Comparison of ENCODE assay signal across 16 mouse cellular contexts in the genomic region with DNA sequence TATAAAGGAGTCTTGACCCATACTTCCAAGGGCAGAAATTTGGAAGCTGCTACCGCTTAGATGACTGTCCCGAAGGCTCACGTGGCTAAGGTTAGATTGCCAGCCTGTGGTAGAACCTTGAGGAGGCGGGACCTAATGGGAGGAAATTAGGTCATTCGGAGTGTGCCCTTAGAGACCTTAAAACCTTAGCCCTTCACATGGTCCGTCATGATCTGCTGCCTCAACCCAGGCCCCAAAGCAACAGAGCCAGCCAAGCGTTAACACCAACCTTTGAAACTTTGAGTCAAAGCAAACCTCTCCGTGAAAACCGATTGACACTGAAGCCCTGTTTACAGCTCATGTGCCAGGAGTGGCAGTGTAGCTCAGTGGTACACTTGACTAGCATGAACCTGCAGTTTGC. TPM values are rescaled to one million over a fixed set of nuclear protein-coding genes. Genes with fewer than 3 reads are reported as not detected.
A peak's percentile ranks its signal among the peaks of the same experiment; 100 is the strongest.
DNase-seq lines count a peak whose midpoint lies in the region; ATAC-seq and TF ChIP-seq lines count a peak whose summit lies in the region.
"Had no signal": no experiment of that assay in that cellular context is flagged by ENCODE, and none has a peak within 500 bp of the region (broad histone marks: within the 10 kb centered on the region; RNA-seq: fewer than 3 reads in every experiment).

No protein-coding gene starts in this region.

- H3K9me3 ChIP-seq in heart, postnatal 0 days (replicated peaks; ENCODE audit: control insufficient read depth, low read length), result no peaks in the 10 kb centered on the region
- H3K9me3 ChIP-seq in kidney, postnatal 0 days (replicated peaks; ENCODE audit: low read length), result no peaks in the 10 kb centered on the region
- H3K9me3 ChIP-seq: embryonic facial prominence, embryonic 13.5 days; hindbrain, embryonic 13.5 days; intestine, embryonic 15.5 days; midbrain, embryonic 13.5 days had no signal

- H3K4me1 ChIP-seq in heart, postnatal 0 days (ENCODE audit: control insufficient read depth, insufficient read depth), result peaks cover 43% of the 10 kb centered on the region
- H3K4me1 ChIP-seq in heart, adult 2 months (ENCODE audit: control insufficient read depth, insufficient read depth, low read length), result peaks cover 14% of the 10 kb centered on the region
- H3K4me1 ChIP-seq in kidney, postnatal 0 days (replicated peaks; ENCODE audit: insufficient read depth, low read length), result peaks cover 7% of the 10 kb centered on the region; the same call in 1 of the 2 replicates
- H3K4me1 ChIP-seq: hindbrain, embryonic 13.5 days; midbrain, embryonic 13.5 days had no signal

- WGBS in heart, postnatal 0 days, result 82% methylated on average over 9 of the region's 9 CpGs
- 79% methylated on average over 9 of the region's 9 CpGs for WGBS in heart, adult 2 months
- WGBS in kidney, postnatal 0 days, result 72% methylated on average over 9 of the region's 9 CpGs

- no peaks in the 10 kb centered on the region for H3K36me3 ChIP-seq in heart, postnatal 0 days (replicated peaks; ENCODE audit: control insufficient read depth, insufficient read depth, low read length)
- H3K36me3 ChIP-seq in heart, adult 2 months (ENCODE audit: control insufficient read depth, insufficient read depth, low read length), result no peaks in the 10 kb centered on the region
- H3K36me3 ChIP-seq in kidney, postnatal 0 days (ENCODE audit: insufficient read depth, low read length), result no peaks in the 10 kb centered on the region
- H3K36me3 ChIP-seq: embryonic facial prominence, embryonic 13.5 days; hindbrain, embryonic 13.5 days; intestine, embryonic 15.5 days; midbrain, embryonic 13.5 days had no signal

- no peak overlapping the region for H3K9ac ChIP-seq in heart, postnatal 0 days (replicated peaks; ENCODE audit: low read depth, low read length)
- no peak overlapping the region for H3K9ac ChIP-seq in heart, adult 2 months (ENCODE audit: low read depth, low read length)
- H3K9ac ChIP-seq in kidney, postnatal 0 days (ENCODE audit: low read depth, low read length), result no peak overlapping the region
- H3K9ac ChIP-seq: embryonic facial prominence, embryonic 13.5 days; hindbrain, embryonic 13.5 days; intestine, embryonic 15.5 days; midbrain, embryonic 13.5 days had no signal

- TF ChIP-seq CTCF in heart, postnatal 0 days (IDR thresholded peaks at IDR 0.05; ENCODE audit: low read depth), result no peak
- no peak for TF ChIP-seq CTCF in heart, adult 2 months (IDR thresholded peaks at IDR 0.05)
- no peak for TF ChIP-seq CTCF in kidney, postnatal 0 days (IDR thresholded peaks at IDR 0.05; ENCODE audit: low read depth)

- H3K4me3 ChIP-seq in heart, postnatal 0 days (ENCODE audit: low read depth, low read length), result no peak overlapping the region
- no peak overlapping the region for H3K4me3 ChIP-seq in heart, adult 2 months
- H3K4me3 ChIP-seq in kidney, postnatal 0 days (replicated peaks; ENCODE audit: low read depth, low read length), result no peak overlapping the region
- H3K4me3 ChIP-seq: embryonic facial prominence, embryonic 13.5 days; hindbrain, embryonic 13.5 days; intestine, embryonic 15.5 days; midbrain, embryonic 13.5 days had no signal

- peak; percentile 22 for DNase-seq in adrenal gland, postnatal 14 days
- DNase-seq in adrenal gland, adult (ENCODE audit: inconsistent age in 2 of 2, low spot score in 1 of 2), result no peak
- DNase-seq in heart, postnatal 0 days (ENCODE audit: low spot score), result no peak
- no peak for DNase-seq in heart, adult 2 months
- peak; percentile 12 to 23 for DNase-seq in B cell, adult 2 months
- DNase-seq in kidney, postnatal 0 days (ENCODE audit: low spot score), result peak; percentile 26
- DNase-seq in cerebellum, postnatal 25 days, result no peak
- DNase-seq: cerebellum, adult 11-12 months; layer of hippocampus, adult 9-11 months; liver had no signal

- intact Hi-C loops in heart, adult 2 months (cut with DNase I), result no loop called here

- H3K27me3 ChIP-seq in heart, postnatal 0 days (ENCODE audit: control insufficient read depth, insufficient read depth, low read length), result no peaks in the 10 kb centered on the region
- H3K27me3 ChIP-seq in heart, adult 2 months (ENCODE audit: control insufficient read depth, insufficient read depth, low read length), result no peaks in the 10 kb centered on the region
- H3K27me3 ChIP-seq in kidney, postnatal 0 days (ENCODE audit: insufficient read depth, low read length), result no peaks in the 10 kb centered on the region
- H3K27me3 ChIP-seq: embryonic facial prominence, embryonic 13.5 days; hindbrain, embryonic 13.5 days; intestine, embryonic 15.5 days; midbrain, embryonic 13.5 days had no signal

- no peak for TF ChIP-seq EP300 in heart, postnatal 0 days (IDR thresholded peaks at IDR 0.05; ENCODE audit: low read depth)
- no peak for TF ChIP-seq EP300 in heart, adult 2 months (IDR thresholded peaks at IDR 0.05; ENCODE audit: insufficient read depth, low read depth, low read length)

- ATAC-seq in heart, postnatal 0 days (ENCODE audit: insufficient read depth, low read depth), result no peak
- ATAC-seq in kidney, postnatal 0 days (replicated peaks; ENCODE audit: low FRiP score, low read depth), result peak; percentile 87
- ATAC-seq in activated CD4-positive, CD25-positive, alpha-beta regulatory T cell, adult 4 months, result no peak
- ATAC-seq: forebrain, embryonic 16.5 days; midbrain, embryonic 13.5 days had no signal

- no peak for TF ChIP-seq POLR2A in heart, adult 2 months (IDR thresholded peaks at IDR 0.05; ENCODE audit: insufficient read depth, low read depth, low read length)

- H3K27ac ChIP-seq in heart, postnatal 0 days (ENCODE audit: low read depth), result peak overlapping the region; percentile 47
- no peak overlapping the region for H3K27ac ChIP-seq in heart, adult 2 months
- H3K27ac ChIP-seq in kidney, postnatal 0 days, result no peak overlapping the region
- H3K27ac ChIP-seq: embryonic facial prominence, embryonic 13.5 days; hindbrain, embryonic 13.5 days; intestine, embryonic 15.5 days; midbrain, embryonic 13.5 days had no signal

- H3K79me2 ChIP-seq in heart, adult 2 months (replicated peaks; ENCODE audit: control insufficient read depth, insufficient read depth, low read length), result no peaks in the 10 kb centered on the region

- no peak overlapping the region for H3K4me2 ChIP-seq in heart, postnatal 0 days (ENCODE audit: low read depth, low read length)
- no peak overlapping the region for H3K4me2 ChIP-seq in kidney, postnatal 0 days (ENCODE audit: low read length)
- H3K4me2 ChIP-seq: embryonic facial prominence, embryonic 13.5 days; hindbrain, embryonic 13.5 days; intestine, embryonic 15.5 days; midbrain, embryonic 13.5 days had no signal

RNA-seq across cellular contexts. Expression of gene Emilin2, which starts 29.1 kb away (rescaled TPM):
- total RNA-seq in adrenal gland, postnatal 14 days (2021), result 9.2 and 9.4 TPM in 2 replicates
- total RNA-seq in heart, postnatal 0 days (2014; rRNA removed; ENCODE audit: low replicate concordance), result 86.4 and 107 TPM in 2 replicates
- 58.5 and 65.3 TPM in 2 replicates for polyA plus RNA-seq in heart, postnatal 0 days (2015; fragmentation: Nextera tagmentation; extraction: Ambion mirVana)
- total RNA-seq in heart, adult 2 months (2021), result 10 to 100 TPM; 43.3 to 43.5 TPM
- polyA plus RNA-seq in heart, adult 2 months (2012; rRNA removed), result 37.2 and 39.3 TPM in 2 replicates
- polyA plus RNA-seq in kidney, postnatal 0 days (2015; fragmentation: Nextera tagmentation; extraction: Ambion mirVana), result 2.3 and 2.4 TPM in 2 replicates
- under 1 TPM in 1 of 2 experiments, not detected in 1; 0.11 TPM for polyA plus RNA-seq in activated CD4-positive, CD25-positive, alpha-beta regulatory T cell, adult 4 months (2017; shearing (Covaris generic))

Comparison
In these comparisons a context has a peak if more than half of its experiments do, and no peak if none do; other contexts are left out.
1. DNase-seq: peak in adrenal gland, postnatal 14 days (single experiment), B cell, adult 2 months (2 of 2) and kidney, postnatal 0 days (single experiment); none in adrenal gland, adult (0 of 2), heart, postnatal 0 days (single experiment), heart, adult 2 months (0 of 2) and cerebellum, postnatal 25 days (0 of 2).
2. RNA of gene Emilin2, which starts 29.1 kb away (polyA plus RNA-seq): 58.5 to 65.3 TPM in heart, postnatal 0 days and 37.2 to 39.3 TPM in heart, adult 2 months; 2.3 to 2.4 TPM in kidney, postnatal 0 days and 0.11 TPM in activated CD4-positive, CD25-positive, alpha-beta regulatory T cell, adult 4 months; every median in the first group is over 10 times any median in the second.